Mouse (Mus musculus): ENCODE measurements at regions not wholly inside any gene's neighbourhood (a gene's known extent, or its start where the extent isn't known, plus 50 kb on each side); places are given as distances from the start of the nearest gene placed in this dataset.

- ATAC-seq (ENCODE audit: extremely low read depth, insufficient number of reproducible peaks, low FRiP score, poor library complexity, severe bottlenecking) (no peak), DNase-seq (ENCODE audit: low spot score) (no peak)
- TF ChIP-seq GATA2 (IDR thresholded peaks at IDR 0.05; ENCODE audit: borderline replicate concordance, low read depth, low read length) = no peak
- TF ChIP-seq GATA1 (IDR thresholded peaks at IDR 0.05; ENCODE audit: borderline replicate concordance, low read length) = no peak
- no peak for TF ChIP-seq TAL1 (conservative IDR thresholded peaks at IDR 0.05; ENCODE audit: low read depth, low read length)
- no peak for TF ChIP-seq POLR2AphosphoS5 (IDR thresholded peaks at IDR 0.05; ENCODE audit: insufficient replicate concordance, low read depth, low read length)
- no peak for TF ChIP-seq CTCF (IDR thresholded peaks at IDR 0.05; ENCODE audit: low read depth, low read length)
- H3K4me1 ChIP-seq (ENCODE audit: insufficient read depth, low read depth, low read length) = no peaks in the 10 kb centered on the region
- H3K9me3 ChIP-seq (replicated peaks) = no peaks in the 10 kb centered on the region
- H3K36me3 ChIP-seq (replicated peaks) = no peaks in the 10 kb centered on the region
- no peaks in the 10 kb centered on the region for H3K27me3 ChIP-seq (ENCODE audit: insufficient read depth, low read length)
- H3K4me3 ChIP-seq (ENCODE audit: low read depth, low read length) = no peak overlapping the region
Observed at GRCm38 (mm10) chr3:105300693-105301548, 151.2 kb upstream of the Kcnd3 start.

GRCm38 (mm10) chr3:105307676-105308075 is 144.5 kb upstream of the Kcnd3 start:
- TF ChIP-seq GATA2 (IDR thresholded peaks at IDR 0.05; ENCODE audit: borderline replicate concordance, low read depth, low read length) (no peak), CTCF (IDR thresholded peaks at IDR 0.05; ENCODE audit: low read depth, low read length) (no peak), POLR2AphosphoS5 (IDR thresholded peaks at IDR 0.05; ENCODE audit: insufficient replicate concordance, low read depth, low read length) (no peak), GATA1 (IDR thresholded peaks at IDR 0.05; ENCODE audit: borderline replicate concordance, low read length) (no peak), TAL1 (conservative IDR thresholded peaks at IDR 0.05; ENCODE audit: low read depth, low read length) (no peak)
- H3K9me3 ChIP-seq (replicated peaks) = no peaks in the 10 kb centered on the region
- no peaks in the 10 kb centered on the region for H3K36me3 ChIP-seq (replicated peaks)
- H3K27me3 ChIP-seq (ENCODE audit: insufficient read depth, low read length) = no peaks in the 10 kb centered on the region
- H3K4me1 ChIP-seq (ENCODE audit: insufficient read depth, low read depth, low read length) = no peaks in the 10 kb centered on the region
- H3K4me3 ChIP-seq (ENCODE audit: low read depth, low read length) = no peak overlapping the region
- ATAC-seq (ENCODE audit: extremely low read depth, insufficient number of reproducible peaks, low FRiP score, poor library complexity, severe bottlenecking) (no peak), DNase-seq (ENCODE audit: low spot score) (no peak)

DNA sequence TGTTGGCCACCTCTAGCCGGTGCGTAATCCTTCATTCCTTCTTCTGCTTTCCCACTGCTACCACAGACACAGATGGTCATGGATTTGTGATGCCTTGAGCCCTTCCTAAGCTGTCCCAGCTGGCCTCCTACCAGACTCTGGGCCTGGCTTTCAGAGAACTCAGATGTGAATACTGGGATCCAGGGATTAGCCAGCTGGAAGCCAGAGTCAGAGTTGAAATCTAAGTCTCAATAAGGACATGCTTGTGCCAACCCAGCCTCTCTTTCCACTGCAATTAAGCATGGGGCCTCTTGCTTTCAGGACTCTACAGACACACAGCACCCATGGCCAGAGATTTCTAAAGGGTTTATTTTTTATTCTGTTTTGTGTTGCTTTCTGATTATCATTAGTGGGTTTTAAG is 143.1 kb upstream of the Kcnd3 start:
- Histone ChIP-seq H3K9me3 (replicated peaks) (no peaks in the 10 kb centered on the region), H3K36me3 (replicated peaks) (no peaks in the 10 kb centered on the region), H3K27me3 (ENCODE audit: insufficient read depth, low read length) (no peaks in the 10 kb centered on the region), H3K4me1 (ENCODE audit: insufficient read depth, low read depth, low read length) (no peaks in the 10 kb centered on the region), H3K4me3 (ENCODE audit: low read depth, low read length) (no peak overlapping the region)
- TF ChIP-seq GATA2 (IDR thresholded peaks at IDR 0.05; ENCODE audit: borderline replicate concordance, low read depth, low read length) (no peak), TAL1 (conservative IDR thresholded peaks at IDR 0.05; ENCODE audit: low read depth, low read length) (no peak), POLR2AphosphoS5 (IDR thresholded peaks at IDR 0.05; ENCODE audit: insufficient replicate concordance, low read depth, low read length) (no peak), GATA1 (IDR thresholded peaks at IDR 0.05; ENCODE audit: borderline replicate concordance, low read length) (no peak), CTCF (IDR thresholded peaks at IDR 0.05; ENCODE audit: low read depth, low read length) (no peak)
- DNase-seq (ENCODE audit: low spot score) = no peak
- ATAC-seq (ENCODE audit: extremely low read depth, insufficient number of reproducible peaks, low FRiP score, poor library complexity, severe bottlenecking) = no peak

- Histone ChIP-seq H3K4me1 (ENCODE audit: insufficient read depth, low read depth, low read length) (no peaks in the 10 kb centered on the region), H3K4me3 (ENCODE audit: low read depth, low read length) (no peak overlapping the region), H3K27me3 (ENCODE audit: insufficient read depth, low read length) (no peaks in the 10 kb centered on the region), H3K9me3 (replicated peaks) (no peaks in the 10 kb centered on the region), H3K36me3 (replicated peaks) (no peaks in the 10 kb centered on the region)
- ATAC-seq (ENCODE audit: extremely low read depth, insufficient number of reproducible peaks, low FRiP score, poor library complexity, severe bottlenecking) (no peak), DNase-seq (ENCODE audit: low spot score) (no peak)
- no peak for TF ChIP-seq GATA2 (IDR thresholded peaks at IDR 0.05; ENCODE audit: borderline replicate concordance, low read depth, low read length)
- no peak for TF ChIP-seq TAL1 (conservative IDR thresholded peaks at IDR 0.05; ENCODE audit: low read depth, low read length)
- no peak for TF ChIP-seq GATA1 (IDR thresholded peaks at IDR 0.05; ENCODE audit: borderline replicate concordance, low read length)
- TF ChIP-seq CTCF (IDR thresholded peaks at IDR 0.05; ENCODE audit: low read depth, low read length) = no peak
- TF ChIP-seq POLR2AphosphoS5 (IDR thresholded peaks at IDR 0.05; ENCODE audit: insufficient replicate concordance, low read depth, low read length) = no peak
Observed at GRCm38 (mm10) chr3:105353268-105353667, 98.9 kb upstream of the Kcnd3 start.

- no peaks in the 10 kb centered on the region for H3K27me3 ChIP-seq (ENCODE audit: insufficient read depth, low read length)
- TF ChIP-seq GATA1 (IDR thresholded peaks at IDR 0.05; ENCODE audit: borderline replicate concordance, low read length) = no peak
- no peak for TF ChIP-seq TAL1 (conservative IDR thresholded peaks at IDR 0.05; ENCODE audit: low read depth, low read length)
- no peak for TF ChIP-seq CTCF (IDR thresholded peaks at IDR 0.05; ENCODE audit: low read depth, low read length)
- no peak for TF ChIP-seq POLR2AphosphoS5 (IDR thresholded peaks at IDR 0.05; ENCODE audit: insufficient replicate concordance, low read depth, low read length)
- no peak for TF ChIP-seq GATA2 (IDR thresholded peaks at IDR 0.05; ENCODE audit: borderline replicate concordance, low read depth, low read length)
- no peaks in the 10 kb centered on the region for H3K36me3 ChIP-seq (replicated peaks)
- H3K4me3 ChIP-seq (ENCODE audit: low read depth, low read length) = no peak overlapping the region
- DNase-seq (ENCODE audit: low spot score) (no peak), ATAC-seq (ENCODE audit: extremely low read depth, insufficient number of reproducible peaks, low FRiP score, poor library complexity, severe bottlenecking) (no peak)
- no peaks in the 10 kb centered on the region for H3K4me1 ChIP-seq (ENCODE audit: insufficient read depth, low read depth, low read length)
- no peaks in the 10 kb centered on the region for H3K9me3 ChIP-seq (replicated peaks)
Observed at GRCm38 (mm10) chr3:105354123-105354931, 97.8 kb upstream of the Kcnd3 start.

DNA sequence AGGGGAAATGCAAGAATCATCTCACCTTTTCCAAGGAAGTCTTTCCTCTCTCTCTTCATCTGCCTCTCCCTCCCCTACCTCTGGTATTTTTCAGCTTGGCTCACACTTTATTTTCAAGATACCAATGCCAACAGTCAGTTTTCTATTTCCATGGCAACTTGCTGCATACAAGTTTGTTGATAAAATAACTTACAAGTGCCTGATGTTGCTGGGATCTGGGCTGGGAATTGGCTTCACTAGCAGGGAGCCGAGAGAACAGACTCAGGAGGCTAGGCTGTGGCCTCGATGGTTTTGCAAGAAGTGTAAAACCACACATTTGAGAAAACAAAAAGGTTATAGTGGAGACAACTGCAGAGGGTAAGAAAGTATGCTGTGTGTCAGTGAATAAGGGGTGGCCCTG is 94.6 kb upstream of the Kcnd3 start:
- H3K27me3 ChIP-seq (ENCODE audit: insufficient read depth, low read length) = no peaks in the 10 kb centered on the region
- ATAC-seq (ENCODE audit: extremely low read depth, insufficient number of reproducible peaks, low FRiP score, poor library complexity, severe bottlenecking) = no peak
- no peak for TF ChIP-seq GATA2 (IDR thresholded peaks at IDR 0.05; ENCODE audit: borderline replicate concordance, low read depth, low read length)
- TF ChIP-seq TAL1 (conservative IDR thresholded peaks at IDR 0.05; ENCODE audit: low read depth, low read length) = no peak
- TF ChIP-seq CTCF (IDR thresholded peaks at IDR 0.05; ENCODE audit: low read depth, low read length) = no peak
- no peak for TF ChIP-seq GATA1 (IDR thresholded peaks at IDR 0.05; ENCODE audit: borderline replicate concordance, low read length)
- no peak for TF ChIP-seq POLR2AphosphoS5 (IDR thresholded peaks at IDR 0.05; ENCODE audit: insufficient replicate concordance, low read depth, low read length)

More for the DNA sequence above, 94.6 kb upstream of the Kcnd3 start:
- H3K4me3 ChIP-seq (ENCODE audit: low read depth, low read length) = no peak overlapping the region
- H3K9me3 ChIP-seq (replicated peaks) = no peaks in the 10 kb centered on the region
- no peaks in the 10 kb centered on the region for H3K36me3 ChIP-seq (replicated peaks)
- DNase-seq (ENCODE audit: low spot score) = no peak
- H3K4me1 ChIP-seq (ENCODE audit: insufficient read depth, low read depth, low read length) = no peaks in the 10 kb centered on the region

All from G1E (cell line).